Mouse (Mus musculus) lung, embryonic 14.5 days (tissue): ENCODE data around the gene BC030867. TPM values are rescaled to one million over a fixed set of nuclear protein-coding genes. Genes with fewer than 3 reads are reported as not detected.

Source experiments
- ATAC-seq: fragments of 200-750 bp; cut with Nextera tagmentation; 2 replicates; pipeline ENCODE4 v1.8.0; 2017; ENCODE audit warnings: mild to moderate bottlenecking, moderate TSS enrichment, moderate library complexity; ENCODE audit not compliant: insufficient read depth
- DNase-seq: peaks from one replicate; pipeline ENCODE4 v3.0.0-alpha.2; 2015
- H3K27ac ChIP-seq: fragments of 300-500 bp; sonication (generic); 2 replicates; pipeline ENCODE4 v1.5.1; 2014; ENCODE audit warnings: low read depth, mild to moderate bottlenecking, moderate library complexity
- H3K27me3 ChIP-seq: fragments of 300-500 bp; sonication (generic); 2 replicates; pipeline ENCODE4 v1.6.1; 2014; ENCODE audit warnings: low read length, control low read depth; ENCODE audit not compliant: insufficient read depth
- H3K36me3 ChIP-seq: fragments of 300-500 bp; sonication (generic); 2 replicates; pipeline ENCODE4 v1.6.1; 2014; ENCODE audit warnings: control low read depth; ENCODE audit not compliant: insufficient read depth
- H3K4me1 ChIP-seq: fragments of 300-500 bp; sonication (generic); 2 replicates; pipeline ENCODE4 v1.6.1; 2014; ENCODE audit warnings: antibody characterized with exemption, control low read depth; ENCODE audit not compliant: insufficient read depth
- H3K4me2 ChIP-seq: fragments of 300-500 bp; sonication (generic); 2 replicates; pipeline ENCODE4 v1.6.1; 2014; ENCODE audit warnings: mild to moderate bottlenecking
- H3K4me3 ChIP-seq: fragments of 300-500 bp; sonication (generic); 2 replicates; pipeline ENCODE4 v1.5.1; 2014; ENCODE audit warnings: low read depth, low read length
- H3K9ac ChIP-seq: fragments of 300-500 bp; sonication (generic); 2 replicates; pipeline ENCODE4 v1.6.1; 2014
- H3K9me3 ChIP-seq: fragments of 300-500 bp; sonication (generic); 2 replicates; pipeline ENCODE4 v1.6.1; 2016; ENCODE audit warnings: low read depth, low read length, control low read depth
- CTCF ChIP-seq: IDR thresholded peaks from 2 replicates; pipeline ENCODE4 v1.5.1; 2016; ENCODE audit warnings: antibody characterized with exemption, low read depth
- WGBS: fragments of 180-500 bp; shearing (Covaris S2); extraction: QIAGEN DNeasy Blood & Tissue Kit; methylation state at CpG from one replicate; pipeline ENCODE4 v1.1.7; 2014; 5-methylcytosine and 5-hydroxymethylcytosine counted together
- microRNA-seq: library from miRNA; unstranded; fragments of <30 nt; microRNA quantifications from one replicate; pipeline ENCODE4, GENCODE M21; 2016; ENCODE audit warnings: borderline number of aligned reads
- polyA plus RNA-seq: library from polyadenylated mRNA; unstranded; fragments of >200 nt; fragmentation: Nextera tagmentation; extraction: Ambion mirVana; gene quantifications from 2 replicates; pipeline ENCODE4 v1.2.1, GENCODE M21; 2014

The BC030867 gene
- polyA plus RNA-seq, 1 experiment from 2014 or later, result 22.2 TPM

GRCm38 (mm10) chr11:102309821-102310617 is 61.3 kb downstream of the BC030867 start:
- Histone ChIP-seq H3K27me3 (no peaks in the 10 kb centered on the region), H3K4me1 (0 out of 2 replicates have a peak, but pooled peaks cover 5% of the 10 kb centered on the region), H3K9me3 (no peaks in the 10 kb centered on the region), H3K27ac (peak overlapping the region; percentile 72; the same call in 1 of the 2 replicates), H3K4me2 (peak overlapping the region; percentile 62), H3K4me3 (peak overlapping the region; percentile 37), H3K36me3 (peaks cover 86% of the 10 kb centered on the region), H3K9ac (peak overlapping the region; percentile 27)
- no peak for DNase-seq
- no peak for ATAC-seq
- no peak; the same call in 1 of the 2 replicates for TF ChIP-seq CTCF
- WGBS, result 83% methylated on average over 22 of the region's 22 CpGs

DNA sequence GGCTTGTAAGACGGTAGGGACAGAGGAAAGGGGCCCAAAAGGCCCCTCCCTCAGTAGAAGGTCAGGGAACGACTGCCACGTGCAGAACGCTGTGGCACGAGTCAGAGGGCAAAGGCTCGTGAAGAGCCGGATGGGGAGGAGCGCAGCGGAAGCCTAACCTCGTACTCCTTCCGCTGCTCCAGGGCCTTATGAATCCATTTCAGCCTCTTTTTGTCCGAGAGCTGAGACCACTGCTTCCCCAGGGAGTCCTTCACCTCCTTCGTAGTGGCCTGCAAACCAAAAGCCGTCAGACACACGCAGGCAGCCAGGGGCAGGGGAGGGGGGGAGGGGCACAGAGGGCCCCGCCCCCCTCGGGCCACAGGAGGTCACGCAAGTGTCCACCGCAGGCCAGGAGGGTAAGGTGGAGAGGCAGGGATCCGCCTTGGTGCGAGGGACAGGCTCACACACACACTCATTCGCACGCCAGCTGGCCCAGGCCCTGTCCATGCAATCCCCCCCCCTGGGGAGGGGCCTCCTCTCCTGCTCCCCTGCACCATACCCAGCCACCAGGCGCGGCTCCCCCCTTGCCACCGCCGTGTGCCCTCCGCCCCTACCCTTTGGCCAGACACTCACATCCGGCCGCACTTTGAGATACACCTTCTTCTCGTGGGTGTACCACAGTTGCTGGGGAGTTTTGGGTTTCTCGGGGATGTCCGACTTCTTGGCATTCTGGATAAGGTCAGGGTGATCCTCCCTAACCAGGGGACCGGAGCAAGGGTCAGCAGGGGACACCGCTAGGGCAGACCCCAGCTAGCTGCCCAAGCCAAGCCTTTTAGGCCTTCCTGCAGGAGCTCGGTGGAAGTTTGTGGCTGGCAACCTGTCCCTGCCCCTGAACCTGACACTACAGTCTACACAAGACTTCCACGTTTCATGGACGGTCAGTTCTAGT is 62.4 kb downstream of the BC030867 start:
- no peak overlapping the region for H3K4me3 ChIP-seq
- ATAC-seq, result no peak
- H3K9me3 ChIP-seq, result no peaks in the 10 kb centered on the region
- peaks cover 8% of the 10 kb centered on the region; the same call in 1 of the 2 replicates for H3K4me1 ChIP-seq
- H3K9ac ChIP-seq, result no peak overlapping the region
- H3K4me2 ChIP-seq, result peak overlapping the region; percentile 33; the same call in 1 of the 2 replicates
- DNase-seq, result peak; percentile 10
- H3K36me3 ChIP-seq, result peaks cover 93% of the 10 kb centered on the region
- WGBS, result 43% methylated on average over 38 of the region's 38 CpGs
- H3K27me3 ChIP-seq, result no peaks in the 10 kb centered on the region
- no peak overlapping the region for H3K27ac ChIP-seq
- TF ChIP-seq CTCF, result no peak

- no peak for TF ChIP-seq CTCF
- no peak for DNase-seq
- Histone ChIP-seq H3K4me2 (no peak overlapping the region), H3K4me1 (peaks cover 9% of the 10 kb centered on the region; the same call in 1 of the 2 replicates), H3K9me3 (no peaks in the 10 kb centered on the region), H3K27ac (no peak overlapping the region), H3K9ac (no peak overlapping the region), H3K27me3 (no peaks in the 10 kb centered on the region), H3K36me3 (peaks cover 83% of the 10 kb centered on the region), H3K4me3 (no peak overlapping the region)
- no peak for ATAC-seq
- WGBS, result 89% methylated on average over 4 of the region's 4 CpGs
Observed at GRCm38 (mm10) chr11:102311966-102312365, 63.3 kb downstream of the BC030867 start.

- Histone ChIP-seq H3K4me3 (no peak overlapping the region), H3K9ac (no peak overlapping the region), H3K36me3 (peaks cover 77% of the 10 kb centered on the region), H3K4me2 (no peak overlapping the region), H3K4me1 (peaks cover 9% of the 10 kb centered on the region; the same call in 1 of the 2 replicates), H3K27ac (no peak overlapping the region), H3K27me3 (no peaks in the 10 kb centered on the region), H3K9me3 (no peaks in the 10 kb centered on the region)
- no peak for DNase-seq
- ATAC-seq, result no peak
- WGBS, result 78% methylated on average over 6 of the region's 6 CpGs
- TF ChIP-seq CTCF, result no peak
Observed at GRCm38 (mm10) chr11:102312586-102312985, 63.9 kb downstream of the BC030867 start.

- no peak overlapping the region for H3K9ac ChIP-seq
- no peak overlapping the region for H3K27ac ChIP-seq
- no peak for TF ChIP-seq CTCF
- no peaks in the 10 kb centered on the region for H3K27me3 ChIP-seq
- ATAC-seq (no peak), DNase-seq (no peak)
- no peak overlapping the region for H3K4me2 ChIP-seq
- WGBS, result 85% methylated on average over 12 of the region's 12 CpGs
- H3K9me3 ChIP-seq, result no peaks in the 10 kb centered on the region
- H3K4me3 ChIP-seq, result no peak overlapping the region
- peaks cover 65% of the 10 kb centered on the region for H3K36me3 ChIP-seq
- peaks cover 9% of the 10 kb centered on the region; the same call in 1 of the 2 replicates for H3K4me1 ChIP-seq
Observed at GRCm38 (mm10) chr11:102314321-102314720, 65.6 kb downstream of the BC030867 start.

Small RNA genes within 50 kb of the gene (microRNA-seq; reads per million reads assigned to microRNA genes)
- gene Mir8101, result 1.2 reads per million

Other genes starting within 250 kb of the BC030867 start
- 4.0 and 4.9 TPM in 2 replicates for gene Mpp3, start 220.4 kb upstream of the BC030867 start, polyA plus RNA-seq
- gene Cd300lg, start 207.4 kb upstream of the BC030867 start, polyA plus RNA-seq, result 0.17 and 0.23 TPM in 2 replicates
- gene Mpp2, start 160.4 kb upstream of the BC030867 start, polyA plus RNA-seq, result 4.9 and 6.3 TPM in 2 replicates
- gene Ppy, start 147.6 kb upstream of the BC030867 start, polyA plus RNA-seq, result not detected in 2 replicates
- gene Pyy, start 141.1 kb upstream of the BC030867 start, polyA plus RNA-seq, result not detected in 2 replicates
- not detected in 2 replicates for gene Nags, start 103.4 kb upstream of the BC030867 start, polyA plus RNA-seq
- gene Tmem101, start 92.5 kb upstream of the BC030867 start, polyA plus RNA-seq, result 26.3 and 26.8 TPM in 2 replicates
- 93.2 and 109 TPM in 2 replicates for gene Lsm12, start 63.6 kb upstream of the BC030867 start, polyA plus RNA-seq
- 31.0 and 34.5 TPM in 2 replicates for gene G6pc3, start 59.3 kb upstream of the BC030867 start, polyA plus RNA-seq
- gene Hdac5, start 18.7 kb upstream of the BC030867 start, polyA plus RNA-seq, result 41.1 and 42.7 TPM in 2 replicates
- 0.08 TPM in 1 of 2 replicates, not detected in the other for gene Asb16, start 19.9 kb downstream of the BC030867 start, polyA plus RNA-seq
- gene Tmub2, start 36.0 kb downstream of the BC030867 start, polyA plus RNA-seq, result 48.8 and 49.9 TPM in 2 replicates
- 17.4 TPM in 2 replicates for gene Atxn7l3, start 47.7 kb downstream of the BC030867 start, polyA plus RNA-seq
- gene Ubtf, start 70.9 kb downstream of the BC030867 start, polyA plus RNA-seq, result 86.0 and 93.8 TPM in 2 replicates
- 6.0 and 6.9 TPM in 2 replicates for gene Slc4a1, start 117.3 kb downstream of the BC030867 start, polyA plus RNA-seq
- 1.1 and 1.3 TPM in 2 replicates for gene Rundc3a, start 144.5 kb downstream of the BC030867 start, polyA plus RNA-seq
- 223 and 244 TPM in 2 replicates for gene Slc25a39, start 159.1 kb downstream of the BC030867 start, polyA plus RNA-seq
- 113 and 116 TPM in 2 replicates for gene Grn, start 181.4 kb downstream of the BC030867 start, polyA plus RNA-seq
- gene Fam171a2, start 198.8 kb downstream of the BC030867 start, polyA plus RNA-seq, result 7.4 and 8.3 TPM in 2 replicates
- 10.1 and 10.7 TPM in 2 replicates for gene Itga2b, start 221.2 kb downstream of the BC030867 start, polyA plus RNA-seq